Mouse (Mus musculus) cerebellum, adult 2 months (tissue): ENCODE results near the gene Lemd1. TPM values are rescaled to one million over a fixed set of nuclear protein-coding genes. Genes with fewer than 3 reads are reported as not detected.

ENCODE experiments used
- DNase-seq, 2 experiments: peaks; one replicate each; pipeline ENCODE4 v3.0.0; 2021
- H3K27ac ChIP-seq: fragments of 200-500 bp; 2 replicates; pipeline ENCODE4 v1.5.1; 2012; ENCODE audit warnings: low read length, control low read depth, inconsistent platforms; ENCODE audit not compliant: insufficient read depth
- H3K27me3 ChIP-seq: fragments of 200-500 bp; 2 replicates; pipeline ENCODE4 v1.6.1; 2012; ENCODE audit warnings: inconsistent platforms, mild to moderate bottlenecking, low read length, moderate library complexity; ENCODE audit not compliant: control insufficient read depth, insufficient read depth
- H3K4me1 ChIP-seq: fragments of 200-500 bp; 2 replicates; pipeline ENCODE4 v1.6.1; 2011; ENCODE audit warnings: low read length; ENCODE audit not compliant: control insufficient read depth, insufficient read depth
- H3K4me3 ChIP-seq: fragments of 200-500 bp; replicated peaks from 2 replicates; pipeline ENCODE3; 2011; ENCODE audit warnings: mild to moderate bottlenecking, low read depth, low read length, control low read depth; ENCODE audit not compliant: insufficient read depth
- CTCF ChIP-seq: fragments of 200-500 bp; IDR thresholded peaks from 2 replicates; pipeline ENCODE4 v1.5.1; 2011; ENCODE audit warnings: low read depth, mild to moderate bottlenecking, control low read depth, low read length, moderate library complexity, borderline replicate concordance; ENCODE audit not compliant: insufficient read depth
- POLR2A ChIP-seq: fragments of 200-500 bp; IDR thresholded peaks from 2 replicates; pipeline ENCODE4 v1.6.1; 2011; ENCODE audit warnings: low read length, control low read depth, borderline replicate concordance; ENCODE audit not compliant: insufficient read depth
- WGBS: fragments of 180-500 bp; shearing (Covaris S2); methylation state at CpG from one replicate; pipeline ENCODE4 v1.1.7; 2018; 5-methylcytosine and 5-hydroxymethylcytosine counted together
- polyA plus RNA-seq: library from polyadenylated mRNA; depleted of rRNA; stranded (reverse); fragments of >200 nt; gene quantifications from 2 replicates; pipeline ENCODE4 v1.2.3, GENCODE M21; 2012

Gene Lemd1
- polyA plus RNA-seq, 1 experiment, result 7.1 TPM

DNA sequence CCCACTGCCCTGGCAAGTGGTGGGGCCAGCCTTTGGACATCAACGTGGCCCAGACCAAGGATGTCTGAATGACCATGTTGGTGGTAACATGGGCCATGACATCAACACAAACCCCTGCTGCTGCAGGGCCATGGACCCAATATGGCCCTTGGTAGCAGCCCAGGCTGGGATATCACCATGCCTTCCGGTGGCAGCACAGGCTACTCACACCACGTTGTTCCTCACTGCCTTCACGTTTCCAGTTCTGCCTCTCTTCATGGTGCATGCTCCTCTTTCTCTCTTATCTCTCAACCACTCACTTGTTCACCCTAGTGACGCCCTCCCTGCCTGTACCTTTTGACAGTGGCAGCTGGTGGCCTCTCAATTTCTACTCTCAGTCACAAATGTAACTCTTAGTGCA, 53.8 kb downstream of the Lemd1 start:
- 74% methylated on average over 5 of the region's 5 CpGs for WGBS
- no peak for DNase-seq
- H3K4me1 ChIP-seq, result no peaks in the 10 kb centered on the region
- TF ChIP-seq CTCF (no peak), POLR2A (no peak)
- no peaks in the 10 kb centered on the region for H3K27me3 ChIP-seq
- H3K4me3 ChIP-seq, result no peak overlapping the region
- H3K27ac ChIP-seq, result no peak overlapping the region

DNA sequence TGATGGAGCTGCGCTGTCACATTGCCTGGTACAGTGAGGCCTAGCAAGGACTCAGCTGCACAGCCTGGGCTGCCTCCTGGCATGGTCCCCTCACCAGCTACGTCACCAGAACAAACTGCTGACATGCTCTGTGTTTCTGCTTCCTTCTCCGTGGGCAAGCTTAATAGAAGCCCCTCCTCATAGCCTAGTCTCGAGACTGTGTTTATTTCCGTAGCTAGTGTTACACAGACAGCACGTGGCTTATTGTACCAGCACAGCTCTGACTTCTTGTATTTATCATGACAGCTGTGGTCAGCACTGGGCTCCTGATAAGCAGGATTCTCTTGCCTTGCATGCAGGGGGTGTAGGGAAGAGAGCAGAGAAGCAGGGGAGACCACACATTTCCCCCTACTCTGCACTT, 54.9 kb downstream of the Lemd1 start:
- no peak for DNase-seq
- H3K27ac ChIP-seq, result no peak overlapping the region
- WGBS, result 60% methylated on average over 6 of the region's 6 CpGs
- H3K4me3 ChIP-seq, result no peak overlapping the region
- no peaks in the 10 kb centered on the region for H3K27me3 ChIP-seq
- no peaks in the 10 kb centered on the region for H3K4me1 ChIP-seq
- no peak for TF ChIP-seq POLR2A
- no peak for TF ChIP-seq CTCF

DNA sequence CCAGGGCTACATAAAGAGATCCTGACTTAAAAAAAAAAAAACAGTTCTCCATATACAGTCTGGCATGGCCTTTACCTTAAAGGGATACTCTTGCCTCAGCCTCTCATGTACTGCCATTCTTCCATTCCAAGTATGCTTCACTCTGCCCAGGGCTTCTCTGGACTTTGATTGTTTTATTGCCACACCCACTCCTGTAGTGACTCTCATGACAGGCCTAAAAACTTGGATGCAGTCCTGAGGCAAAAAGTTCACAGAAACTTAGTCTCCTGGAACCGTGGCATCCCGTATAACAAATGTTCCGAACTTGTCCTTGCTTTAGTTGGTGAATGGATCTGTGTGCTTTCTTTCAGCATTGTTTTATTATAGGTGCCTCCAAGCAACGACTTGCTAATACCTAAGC, 55.4 kb downstream of the Lemd1 start:
- H3K4me1 ChIP-seq, result no peaks in the 10 kb centered on the region
- 92% methylated on average over 4 of the region's 4 CpGs for WGBS
- no peak for TF ChIP-seq CTCF
- no peak overlapping the region for H3K27ac ChIP-seq
- H3K27me3 ChIP-seq, result no peaks in the 10 kb centered on the region
- DNase-seq, result no peak
- H3K4me3 ChIP-seq, result no peak overlapping the region

DNA sequence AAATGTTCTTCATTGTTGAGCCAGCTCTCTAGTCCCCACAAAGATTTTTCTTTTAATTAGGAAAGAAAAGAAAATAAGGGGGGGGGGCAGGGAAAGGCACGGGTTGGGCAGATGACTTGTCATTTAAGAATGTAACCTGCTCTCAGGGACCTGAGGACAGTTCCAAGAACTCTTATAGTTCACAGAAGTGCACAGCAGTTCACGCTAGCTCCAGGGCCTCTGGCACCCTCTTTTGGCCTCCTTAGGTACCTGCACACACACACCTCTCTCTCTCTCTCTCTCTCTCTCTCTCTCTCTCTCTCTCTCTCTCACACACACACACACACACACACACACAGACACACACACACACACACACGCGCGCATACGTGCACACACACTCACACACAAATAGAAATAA, 63.2 kb downstream of the Lemd1 start:
- DNase-seq, result no peak
- Histone ChIP-seq H3K27ac (no peak overlapping the region), H3K4me3 (no peak overlapping the region), H3K27me3 (no peaks in the 10 kb centered on the region), H3K4me1 (no peaks in the 10 kb centered on the region; the same call in 1 of the 2 replicates)
- TF ChIP-seq POLR2A (no peak), CTCF (0 out of 2 replicates have a peak, but pooled peaks have one; percentile 4)
- WGBS, result 90% methylated on average over 6 of the region's 6 CpGs

DNA sequence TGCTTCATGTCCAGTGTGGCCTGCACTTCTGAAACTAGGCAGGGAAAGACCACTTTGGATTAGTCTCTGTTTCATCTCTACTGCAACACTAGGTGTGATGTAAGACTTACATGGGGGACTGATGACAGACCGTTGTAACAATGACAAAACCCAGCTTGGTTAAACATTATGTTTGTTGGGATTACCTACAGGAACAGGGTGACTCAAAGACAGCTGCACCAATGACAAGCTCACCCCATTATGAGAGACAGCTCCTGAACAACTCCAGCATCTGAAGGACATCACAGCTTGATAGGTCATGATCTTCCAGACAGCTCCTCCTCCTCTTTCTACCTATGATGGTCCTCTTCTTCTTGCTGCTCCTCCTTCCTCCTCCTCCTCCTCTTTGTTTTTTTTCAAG, 69.1 kb downstream of the Lemd1 start:
- H3K27ac ChIP-seq, result no peak overlapping the region
- no peaks in the 10 kb centered on the region for H3K27me3 ChIP-seq
- no peaks in the 10 kb centered on the region for H3K4me1 ChIP-seq
- no peak for DNase-seq
- TF ChIP-seq POLR2A, result no peak
- no peak for TF ChIP-seq CTCF
- H3K4me3 ChIP-seq, result no peak overlapping the region
- 93% methylated on average over 1 of the region's 1 CpGs for WGBS

DNA sequence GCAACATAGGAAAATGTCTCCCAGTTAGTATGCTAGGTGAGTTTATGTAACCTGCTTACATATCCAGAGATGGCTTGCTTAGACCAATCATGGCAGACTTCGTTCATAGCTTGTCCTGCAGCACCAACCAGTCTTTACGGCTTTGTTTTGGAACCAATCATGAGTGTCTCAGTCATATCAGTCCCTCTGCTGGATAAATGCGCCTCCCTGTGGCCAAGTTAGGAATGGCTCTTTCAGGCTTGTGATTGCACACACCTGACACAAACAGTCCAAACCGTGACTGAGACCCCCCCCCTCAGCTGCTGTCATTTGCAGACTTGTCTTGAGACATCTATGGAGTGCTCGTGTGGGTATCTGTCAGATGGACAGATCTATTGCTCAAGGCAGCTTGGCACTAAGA, 69.8 kb downstream of the Lemd1 start:
- Histone ChIP-seq H3K27me3 (no peaks in the 10 kb centered on the region), H3K4me3 (no peak overlapping the region), H3K4me1 (no peaks in the 10 kb centered on the region), H3K27ac (no peak overlapping the region)
- DNase-seq, result no peak
- TF ChIP-seq POLR2A (no peak), CTCF (peak; percentile 24; the same call in 1 of the 2 replicates)
- WGBS, result 59% methylated on average over 5 of the region's 5 CpGs

DNA sequence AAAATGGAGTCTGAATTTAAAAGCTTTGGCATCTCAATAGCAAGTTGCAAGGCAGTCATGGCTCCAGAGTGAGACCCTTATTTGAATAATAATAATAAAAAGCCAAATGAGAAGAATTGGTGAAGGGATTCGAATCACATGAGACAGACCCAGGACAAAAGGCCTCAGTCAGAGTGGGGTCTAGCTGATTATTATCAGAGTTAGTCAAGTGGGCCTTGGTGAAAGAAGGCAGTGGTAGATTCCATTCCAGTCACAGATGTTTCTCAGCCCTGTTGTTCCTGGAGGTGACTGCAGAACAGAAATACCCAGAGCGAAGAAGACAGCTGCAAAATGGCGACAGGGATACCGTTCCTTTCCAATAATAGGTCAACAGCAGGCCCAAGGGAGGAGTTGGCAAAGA, 72.4 kb downstream of the Lemd1 start:
- DNase-seq, result no peak
- H3K4me3 ChIP-seq, result no peak overlapping the region
- no peak overlapping the region for H3K27ac ChIP-seq
- H3K27me3 ChIP-seq, result no peaks in the 10 kb centered on the region
- TF ChIP-seq POLR2A, result no peak
- no peak for TF ChIP-seq CTCF
- WGBS, result 59% methylated on average over 4 of the region's 4 CpGs
- H3K4me1 ChIP-seq, result no peaks in the 10 kb centered on the region

DNA sequence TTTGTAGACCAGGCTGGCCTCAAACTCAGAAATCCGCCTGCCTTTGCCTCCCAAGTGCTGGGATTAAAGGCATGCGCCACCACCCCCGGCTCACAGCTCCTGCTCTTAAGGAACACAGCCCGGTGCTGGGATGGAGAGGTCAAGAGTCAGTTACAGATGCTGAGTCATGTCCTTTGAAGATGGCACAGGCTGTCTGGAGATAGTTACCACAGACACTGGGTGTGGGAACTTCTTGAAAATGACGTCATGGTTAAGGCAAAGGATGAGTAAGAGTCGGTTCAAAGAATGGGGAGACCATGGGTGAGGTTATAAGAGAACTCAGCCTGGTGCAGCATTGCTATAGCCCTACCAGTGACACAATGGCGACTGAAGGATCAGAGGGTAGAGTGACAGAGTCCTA, 73.3 kb downstream of the Lemd1 start:
- DNase-seq, result no peak
- TF ChIP-seq CTCF (no peak), POLR2A (no peak)
- Histone ChIP-seq H3K27ac (no peak overlapping the region), H3K27me3 (no peaks in the 10 kb centered on the region), H3K4me3 (no peak overlapping the region), H3K4me1 (no peaks in the 10 kb centered on the region)
- WGBS, result 80% methylated on average over 7 of the region's 7 CpGs
